Mouse (Mus musculus) cortical plate, adult 2 months (tissue): Measurements from ENCODE around the gene Kdm4a. TPM values are rescaled to one million over a fixed set of nuclear protein-coding genes. Genes with fewer than 3 reads are reported as not detected.

Experiments used
- H3K27ac ChIP-seq: fragments of 200-500 bp; 2 replicates; pipeline ENCODE4 v1.5.1; 2012; ENCODE audit warnings: low read length, control low read depth, inconsistent platforms; ENCODE audit not compliant: insufficient read depth
- H3K4me1 ChIP-seq: fragments of 200-500 bp; 2 replicates; pipeline ENCODE4 v1.6.1; 2011; ENCODE audit warnings: low read length; ENCODE audit not compliant: control insufficient read depth, insufficient read depth
- H3K4me3 ChIP-seq: fragments of 200-500 bp; 2 replicates; pipeline ENCODE4 v1.5.1; 2011; ENCODE audit warnings: mild to moderate bottlenecking, low read length, control low read depth; ENCODE audit not compliant: insufficient read depth
- CTCF ChIP-seq: fragments of 200-500 bp; IDR thresholded peaks from 2 replicates; pipeline ENCODE4 v1.5.1; 2011; ENCODE audit warnings: mild to moderate bottlenecking, control low read depth, low read length; ENCODE audit not compliant: insufficient read depth; ENCODE audit errors: extremely low read depth
- POLR2A ChIP-seq: fragments of 200-500 bp; IDR thresholded peaks from 2 replicates; pipeline ENCODE4 v1.6.1; 2011; ENCODE audit warnings: mild to moderate bottlenecking, low read length, control low read depth; ENCODE audit not compliant: insufficient read depth; ENCODE audit errors: extremely low read depth
- polyA plus RNA-seq: library from polyadenylated mRNA; depleted of rRNA; stranded (reverse); fragments of >200 nt; gene quantifications from 2 replicates; pipeline ENCODE4 v1.2.3, GENCODE M21; 2012; rRNA removed

The Kdm4a gene
- polyA plus RNA-seq, 1 experiment: 35.3 TPM

- Histone ChIP-seq H3K4me1 (peaks cover 4% of the 10 kb centered on the region), H3K27ac (no peak overlapping the region), H3K4me3 (no peak overlapping the region)
- TF ChIP-seq CTCF (no peak), POLR2A (no peak)
These were observed 91.1 kb downstream of the Kdm4a start for GRCm38 (mm10) chr4:118088771-118089170.

Other genes starting within 250 kb of the Kdm4a start
- 52.3 and 55.8 TPM in 2 replicates for gene St3gal3, start 45.1 kb downstream of the Kdm4a start, polyA plus RNA-seq
- gene Ptprf, start 111.4 kb upstream of the Kdm4a start, polyA plus RNA-seq: 39.9 and 42.3 TPM in 2 replicates
- 33.4 and 38.6 TPM in 2 replicates for gene Szt2, start 229.2 kb upstream of the Kdm4a start, polyA plus RNA-seq
- 58.6 and 59.8 TPM in 2 replicates for gene Med8, start 229.3 kb upstream of the Kdm4a start, polyA plus RNA-seq
- gene Elovl1, start 248.1 kb upstream of the Kdm4a start, polyA plus RNA-seq: 69.3 and 79.4 TPM in 2 replicates